Comparison of ENCODE assay signal across 8 mouse cellular contexts in genomic region chr17:84956441-84956840, GRCm38 (mm10). TPM values are rescaled to one million over a fixed set of nuclear protein-coding genes. Genes with fewer than 3 reads are reported as not detected.
DNase-seq lines count a peak whose midpoint lies in the region; ATAC-seq lines count a peak whose summit lies in the region.

Ppm1b (plus strand) TSS chr17:84956741.

- 25% methylated on average over 9 of the region's 9 CpGs for WGBS in kidney, embryonic 15.5 days
- 26% methylated on average over 9 of the region's 9 CpGs for WGBS in liver, embryonic 16.5 days (ENCODE audit: insufficient replicate concordance)

- H3K27me3 ChIP-seq in kidney, embryonic 15.5 days, result no peaks in the 10 kb centered on the region
- no peaks in the 10 kb centered on the region for H3K27me3 ChIP-seq in liver, embryonic 16.5 days (ENCODE audit: control insufficient read depth, insufficient read depth, low read depth, low read length)

- peak within 1 kb of the TSS; percentile 99 for H3K27ac ChIP-seq in kidney, embryonic 15.5 days
- peak within 1 kb of the TSS; percentile 97 for H3K27ac ChIP-seq in liver, embryonic 16.5 days (ENCODE audit: low read length)

- no peak for DNase-seq in kidney, postnatal 25 days
- DNase-seq in adrenal gland, postnatal 10 days, result no peak
- no peak for DNase-seq in gastrocnemius, adult 8-10 months (ENCODE audit: low spot score in 2 of 2)
- DNase-seq in spleen, postnatal 36 days (ENCODE audit: low spot score in 2 of 2), result no peak
- no peak for DNase-seq in cerebellum, adult 18-20 months

- no peak for ATAC-seq in kidney, embryonic 15.5 days (replicated peaks; ENCODE audit: low FRiP score)
- no peak for ATAC-seq in inflammation-experienced regulatory T-cells, adult 6 months
- ATAC-seq in liver, embryonic 16.5 days (ENCODE audit: low read depth), result no peak

- H3K4me2 ChIP-seq in kidney, embryonic 15.5 days, result peak within 1 kb of the TSS; percentile 74
- peak within 1 kb of the TSS; percentile 71 for H3K4me2 ChIP-seq in liver, embryonic 16.5 days (ENCODE audit: low read depth, low read length)

- H3K4me3 ChIP-seq in kidney, embryonic 15.5 days (replicated peaks), result peak within 1 kb of the TSS; percentile 97
- peak within 1 kb of the TSS; percentile 89 for H3K4me3 ChIP-seq in liver, embryonic 16.5 days (ENCODE audit: low read depth, low read length)

- H3K9me3 ChIP-seq in kidney, embryonic 15.5 days (replicated peaks), result no peaks in the 10 kb centered on the region
- H3K9me3 ChIP-seq in liver, embryonic 16.5 days (replicated peaks; ENCODE audit: control insufficient read depth, low read length), result no peaks in the 10 kb centered on the region

- peak within 1 kb of the TSS; percentile 55 for H3K9ac ChIP-seq in kidney, embryonic 15.5 days
- H3K9ac ChIP-seq in liver, embryonic 16.5 days (ENCODE audit: low read depth, low read length), result peak within 1 kb of the TSS; percentile 65

- peaks cover 23% of the 10 kb centered on the region for H3K4me1 ChIP-seq in kidney, embryonic 15.5 days
- peaks cover 21% of the 10 kb centered on the region for H3K4me1 ChIP-seq in liver, embryonic 16.5 days (ENCODE audit: control insufficient read depth, low read depth, low read length)

- no peaks in the 10 kb centered on the region for H3K36me3 ChIP-seq in kidney, embryonic 15.5 days
- no peaks in the 10 kb centered on the region for H3K36me3 ChIP-seq in liver, embryonic 16.5 days (ENCODE audit: control insufficient read depth, insufficient read depth)

RNA-seq across cellular contexts. Expression of gene Ppm1b, which starts in this region (rescaled TPM):
- polyA plus RNA-seq in kidney, embryonic 15.5 days (2015; fragmentation: Nextera tagmentation; extraction: Ambion mirVana), result 73.4 and 78.7 TPM in 2 replicates
- total RNA-seq in adrenal gland, postnatal 10 days (2021), result 100 to 1,000 TPM; 107 to 112 TPM
- total RNA-seq in gastrocnemius, adult 8-10 months (2022), result 100 to 1,000 TPM; 165 to 198 (median 183) TPM
- polyA plus RNA-seq in inflammation-experienced regulatory T-cells, adult 6 months (2017; shearing (Covaris generic)), result 10 to 100 TPM; 14.8 to 20.7 (median 15.6) TPM
- polyA plus RNA-seq in liver, embryonic 16.5 days (2015; fragmentation: Nextera tagmentation; extraction: Ambion mirVana), result 45.5 and 46.1 TPM in 2 replicates
